Mouse (Mus musculus) cerebellum, adult 9-10 months (tissue): ENCODE measurements around the gene Tmem91.
A peak's percentile ranks its signal among the peaks of the same experiment; 100 is the strongest.
"Not testable (repeated sequence)": the region's sequence is repeated elsewhere in the genome, so short reads cannot be mapped to it uniquely, and the experiment has no call there.

Source experiments
- DNase-seq: peaks from one replicate; pipeline ENCODE4 v3.0.0; 2022

Gene Tmem91

GRCm38 (mm10) chr7:25674719-25675300 lies at the start of gene Tmem91:
Gene Tmem91, minus strand, starts transcription at chr7:25675166.
- no peak for DNase-seq

- not testable (repeated sequence) for DNase-seq
These were observed 46.8 kb upstream of the Tmem91 start for GRCm38 (mm10) chr7:25721776-25722175.

DNA sequence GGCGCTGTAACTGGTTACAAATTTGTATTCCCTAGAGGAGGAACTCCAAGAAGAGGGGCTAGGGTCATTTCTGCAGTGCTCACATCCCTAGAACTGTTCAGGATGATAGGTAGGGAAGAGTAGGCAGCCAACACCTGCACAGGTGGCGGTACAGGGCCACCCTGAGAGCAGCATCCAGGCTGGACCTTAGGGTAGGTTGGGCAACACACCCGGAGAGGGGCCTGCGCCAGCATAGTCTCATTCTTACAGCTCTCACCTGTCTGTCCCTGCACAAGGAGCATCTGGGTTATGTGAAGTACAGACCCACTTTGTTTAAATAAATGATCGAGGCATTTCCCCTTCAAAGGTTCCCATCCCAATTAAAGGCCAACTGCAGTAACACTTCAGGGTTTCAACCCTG lies 45.8 kb upstream of the Tmem91 start:
- no peak for DNase-seq

GRCm38 (mm10) chr7:25719761-25720610 lies 45.0 kb upstream of the Tmem91 start:
- DNase-seq, result peak; percentile 83

GRCm38 (mm10) chr7:25718788-25719417 lies 43.9 kb upstream of the Tmem91 start, which contains the start of gene Ccdc97:
Gene Ccdc97, minus strand, starts transcription at chr7:25719088.
- peak; percentile 95 for DNase-seq

DNA sequence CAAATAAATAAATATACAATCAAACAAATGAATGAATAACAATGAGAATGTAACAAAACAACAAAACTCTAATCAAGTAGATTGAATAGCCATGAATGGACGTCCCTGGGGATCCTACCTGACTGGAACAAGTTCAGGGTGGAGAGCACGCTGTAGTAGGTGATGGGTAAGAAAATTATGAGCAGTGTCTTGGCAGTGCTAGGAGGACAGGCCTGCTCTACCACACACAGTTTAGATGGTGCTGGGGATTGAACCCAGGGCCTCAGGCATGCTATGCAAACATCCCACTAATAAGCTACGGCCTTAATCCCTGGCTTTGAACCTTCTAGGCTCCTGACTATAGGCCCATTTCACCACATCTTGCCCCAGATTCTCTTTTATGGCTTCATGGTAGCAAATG lies 42.5 kb upstream of the Tmem91 start:
- no peak for DNase-seq

DNA sequence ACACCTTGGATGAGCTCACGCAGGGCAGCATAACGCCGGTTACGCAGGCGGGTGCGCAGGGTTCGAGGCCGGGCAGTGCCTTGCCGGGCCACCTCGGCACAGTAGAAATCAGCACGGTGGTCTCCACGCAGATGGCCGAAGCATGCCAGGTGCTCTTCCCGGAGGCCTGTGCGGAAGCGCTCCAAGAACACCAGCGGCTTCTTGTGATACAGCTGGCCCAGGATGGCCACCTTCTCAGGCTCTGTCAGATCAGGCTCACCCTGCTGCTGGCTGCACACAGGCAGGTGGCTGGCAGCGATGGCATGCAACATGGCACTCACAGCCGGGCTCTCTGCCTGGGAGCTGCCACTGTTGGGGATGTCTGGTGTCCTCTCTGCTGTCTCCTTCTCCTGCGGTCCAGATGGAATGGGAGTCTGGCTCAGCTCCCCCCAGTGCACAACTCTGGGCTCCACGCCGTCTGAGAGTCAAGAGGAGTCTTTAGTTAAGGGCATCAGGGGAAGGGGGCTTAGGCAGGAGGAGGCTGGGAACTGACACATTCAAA lies 40.8 kb upstream of the Tmem91 start:
- DNase-seq, result no peak

- no peak for DNase-seq
These were observed 39.6 kb upstream of the Tmem91 start for GRCm38 (mm10) chr7:25714581-25714980.

GRCm38 (mm10) chr7:25712801-25713200 lies 37.8 kb upstream of the Tmem91 start:
- DNase-seq, result no peak

DNA sequence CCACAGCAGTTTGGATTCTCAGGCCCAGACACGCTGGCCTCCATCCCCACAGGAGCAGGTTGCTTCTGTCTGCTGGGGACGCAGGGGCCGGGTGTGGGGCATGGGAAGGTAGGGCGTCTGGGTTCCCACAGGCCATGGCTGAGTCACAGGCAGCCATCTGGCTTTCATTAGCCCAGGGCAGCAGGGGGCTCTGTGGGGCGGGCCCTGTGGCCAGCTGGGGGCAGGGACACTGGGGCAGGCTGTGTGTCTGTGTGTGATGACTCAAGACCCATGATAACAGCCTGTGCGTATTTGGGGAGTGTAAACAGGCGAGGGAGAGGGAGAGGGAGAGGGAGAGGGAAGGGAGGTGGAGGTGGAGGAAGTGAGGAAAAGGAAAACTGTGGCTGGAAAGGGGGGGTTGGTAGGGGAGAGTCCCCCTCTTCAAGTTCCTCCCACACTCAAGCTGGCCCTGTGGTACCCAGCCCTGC lies 36.8 kb upstream of the Tmem91 start:
- DNase-seq, result peak; percentile 70

- no peak for DNase-seq
These were observed 36.2 kb upstream of the Tmem91 start for GRCm38 (mm10) chr7:25711165-25711564.

- no peak for DNase-seq
These were observed 35.7 kb upstream of the Tmem91 start for GRCm38 (mm10) chr7:25710519-25711130.

GRCm38 (mm10) chr7:25709961-25710360 lies 35.0 kb upstream of the Tmem91 start:
- no peak for DNase-seq

- DNase-seq, result no peak
These were observed 32.8 kb upstream of the Tmem91 start for GRCm38 (mm10) chr7:25707581-25708292.

- no peak for DNase-seq
These were observed 31.7 kb upstream of the Tmem91 start for GRCm38 (mm10) chr7:25706578-25707170.

DNA sequence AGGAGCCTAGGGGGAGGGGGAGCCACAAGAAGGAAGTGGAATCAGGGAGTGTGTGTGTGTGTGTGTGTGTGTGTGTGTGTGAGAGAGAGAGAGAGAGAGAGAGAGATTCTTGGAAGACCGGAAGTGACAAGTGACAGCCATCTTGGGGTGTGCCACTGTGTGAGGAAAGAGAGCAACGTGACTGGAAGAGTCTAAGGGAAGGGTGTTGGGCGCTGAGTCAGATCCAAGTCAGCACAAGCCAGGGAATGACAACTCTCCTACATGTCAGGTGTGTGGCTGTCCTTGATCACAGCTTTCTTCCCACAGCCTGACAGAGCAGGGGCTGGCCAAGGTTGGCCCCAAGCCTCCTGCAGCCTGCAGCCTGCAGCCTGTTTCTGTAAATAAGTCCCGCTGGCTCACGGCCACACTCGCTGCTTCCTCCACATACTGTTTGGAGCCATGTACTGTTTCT lies 30.9 kb upstream of the Tmem91 start:
- no peak for DNase-seq

DNA sequence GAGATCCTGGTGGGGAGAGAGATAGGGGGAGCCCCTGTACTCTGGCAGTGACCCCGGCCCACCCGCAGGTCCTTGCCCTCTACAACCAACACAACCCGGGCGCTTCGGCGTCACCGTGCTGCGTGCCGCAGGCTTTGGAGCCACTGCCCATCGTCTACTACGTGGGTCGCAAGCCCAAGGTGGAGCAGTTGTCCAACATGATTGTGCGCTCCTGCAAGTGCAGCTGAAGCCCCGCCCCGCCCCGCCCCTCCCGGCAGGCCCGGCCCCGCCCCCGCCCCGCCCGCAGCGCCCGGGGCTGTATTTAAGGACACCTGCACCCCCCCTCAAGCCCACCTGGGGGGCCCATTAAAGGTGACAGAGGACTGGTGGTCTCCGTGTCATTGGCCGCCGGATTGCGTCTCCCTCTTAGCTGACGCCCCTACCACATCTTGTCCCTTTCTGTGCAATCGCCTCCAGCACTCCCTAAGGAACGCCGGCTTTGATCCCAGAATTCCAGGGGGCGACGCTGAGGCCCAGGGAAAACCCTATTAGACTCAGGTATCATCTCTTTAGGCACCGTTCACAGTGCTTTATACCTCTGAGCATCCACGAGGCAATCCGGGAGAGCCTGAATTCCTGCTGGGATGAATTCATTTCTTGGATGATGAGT lies 29.9 kb upstream of the Tmem91 start:
- DNase-seq, result no peak

DNA sequence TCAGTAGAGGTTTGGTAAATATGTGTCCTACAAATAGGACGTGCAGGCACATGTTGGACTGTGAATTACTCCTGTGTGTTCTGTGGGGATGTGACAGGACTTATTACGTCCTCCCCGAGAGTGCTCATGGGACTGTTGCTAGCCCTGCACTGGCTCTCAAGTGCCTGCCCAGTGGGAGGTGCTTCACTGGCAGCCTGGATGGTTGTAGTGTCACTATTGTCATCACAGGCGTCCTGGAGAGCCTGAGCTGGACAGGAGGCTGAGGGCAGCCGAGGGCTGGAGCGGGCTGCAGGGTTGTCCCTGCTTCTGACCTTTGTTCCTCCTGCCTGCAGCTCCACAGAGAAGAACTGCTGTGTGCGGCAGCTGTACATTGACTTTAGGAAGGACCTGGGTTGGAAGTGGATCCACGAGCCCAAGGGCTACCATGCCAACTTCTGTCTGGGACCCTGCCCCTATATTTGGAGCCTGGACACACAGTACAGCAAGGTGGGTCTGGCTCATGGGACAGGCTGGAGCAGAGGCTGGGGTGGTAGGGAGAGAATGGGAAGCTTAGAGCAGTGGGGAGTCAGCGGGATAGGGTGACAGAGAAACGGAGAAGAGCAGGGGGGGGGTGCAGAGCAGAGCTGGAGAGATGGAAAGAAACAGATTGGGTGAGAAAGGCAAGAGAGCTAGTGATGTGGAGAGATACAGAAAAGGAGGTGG lies 29.0 kb upstream of the Tmem91 start:
- no peak for DNase-seq

DNA sequence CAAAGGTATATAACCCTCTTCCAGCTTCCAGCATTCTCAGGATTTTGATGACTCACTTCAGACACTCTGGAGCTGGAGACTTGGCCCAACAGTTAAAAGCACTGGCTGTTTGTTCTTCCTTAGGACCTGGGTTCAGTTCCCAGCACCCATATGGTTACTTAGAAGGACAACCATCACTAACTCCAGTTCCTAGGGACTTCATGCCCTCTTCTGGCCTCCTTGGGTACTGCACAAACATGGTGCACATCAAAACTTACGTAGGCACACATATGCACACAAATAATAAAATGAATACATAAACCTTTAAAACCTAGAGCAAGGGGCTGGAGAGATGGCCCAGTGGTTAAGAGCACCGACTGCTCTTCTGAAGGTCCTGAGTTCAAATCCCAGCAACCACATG lies 27.4 kb upstream of the Tmem91 start:
- no peak for DNase-seq

DNA sequence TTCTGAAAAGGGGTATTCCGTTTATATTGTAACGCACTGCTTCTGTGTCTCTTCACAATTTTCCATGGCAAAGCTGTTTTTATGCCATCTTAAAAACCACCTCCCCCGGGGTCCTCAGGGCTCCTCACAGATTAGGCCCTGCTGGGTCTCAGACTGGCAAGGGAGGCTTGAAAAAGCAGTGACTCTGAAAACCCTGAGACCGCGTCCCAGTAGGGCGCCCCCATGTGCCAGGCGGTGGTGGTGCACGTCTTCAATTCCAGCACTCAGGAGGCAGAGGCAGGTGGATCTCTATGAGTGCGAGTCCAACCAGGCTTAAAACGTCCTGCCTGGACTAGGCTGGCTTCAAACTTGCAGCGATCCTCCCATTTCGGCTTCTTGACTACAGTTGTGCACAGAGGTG lies 25.8 kb upstream of the Tmem91 start:
- DNase-seq, result no peak

- no peak for DNase-seq
These were observed 24.9 kb upstream of the Tmem91 start for GRCm38 (mm10) chr7:25699851-25700250.
